Mouse (Mus musculus) kidney, adult 2 months (tissue): ENCODE measurements around the gene Fyn. TPM values are rescaled to one million over a fixed set of nuclear protein-coding genes. Genes with fewer than 3 reads are reported as not detected.

Experiments used
- DNase-seq: peaks from one replicate; pipeline ENCODE4 v3.0.0; 2021
- H3K27ac ChIP-seq: fragments of 200-500 bp; 2 replicates; pipeline ENCODE4 v1.5.1; 2012; ENCODE audit warnings: low read depth, low read length, control low read depth, inconsistent platforms; ENCODE audit not compliant: insufficient read depth
- H3K27me3 ChIP-seq: fragments of 200-500 bp; replicated peaks from 2 replicates; pipeline ENCODE4 v1.6.1; 2012; ENCODE audit warnings: mild to moderate bottlenecking, moderate library complexity, low read length, inconsistent platforms; ENCODE audit not compliant: control insufficient read depth, insufficient read depth
- H3K36me3 ChIP-seq: fragments of 200-500 bp; 2 replicates; pipeline ENCODE4 v1.6.1; 2012; ENCODE audit warnings: mild to moderate bottlenecking, moderate library complexity, low read length, inconsistent platforms; ENCODE audit not compliant: control insufficient read depth, insufficient read depth
- H3K4me1 ChIP-seq: fragments of 200-500 bp; 2 replicates; pipeline ENCODE4 v1.6.1; 2011; ENCODE audit warnings: low read length; ENCODE audit not compliant: control insufficient read depth, insufficient read depth
- H3K4me3 ChIP-seq: fragments of 200-500 bp; 2 replicates; pipeline ENCODE4 v1.5.1; 2011; ENCODE audit warnings: mild to moderate bottlenecking, low read depth, low read length, control low read depth; ENCODE audit not compliant: insufficient read depth
- CTCF ChIP-seq: fragments of 200-500 bp; conservative IDR thresholded peaks from 2 replicates; pipeline ENCODE4 v1.5.1; 2011; ENCODE audit warnings: low read depth, mild to moderate bottlenecking, control low read depth, low read length, moderate library complexity, mixed read lengths; ENCODE audit not compliant: insufficient read depth, insufficient read length
- POLR2A ChIP-seq: fragments of 200-500 bp; IDR thresholded peaks from one replicate; pipeline ENCODE4 v1.6.1; 2011; ENCODE audit warnings: low read depth, low read length, control low read depth
- WGBS: fragments of 180-500 bp; shearing (Covaris S2); methylation state at CpG from one replicate; pipeline ENCODE4 v1.1.7; 2018; 5-methylcytosine and 5-hydroxymethylcytosine counted together
- polyA plus RNA-seq: library from polyadenylated mRNA; depleted of rRNA; stranded (reverse); fragments of >200 nt; gene quantifications from 2 replicates; pipeline ENCODE4 v1.2.3, GENCODE M21; 2012

The Fyn gene
- polyA plus RNA-seq, 1 experiment, result 12.9 TPM

- no peaks in the 10 kb centered on the region for H3K27me3 ChIP-seq
These were observed 32.8 kb upstream of the Fyn start for GRCm38 (mm10) chr10:39335880-39336279.

GRCm38 (mm10) chr10:39339189-39339968, 29.3 kb upstream of the Fyn start:
- no peak for DNase-seq
- Histone ChIP-seq H3K4me1 (no peaks in the 10 kb centered on the region), H3K27me3 (no peaks in the 10 kb centered on the region), H3K4me3 (no peak overlapping the region), H3K36me3 (no peaks in the 10 kb centered on the region), H3K27ac (no peak overlapping the region)
- no peak for TF ChIP-seq CTCF
- no peak for TF ChIP-seq POLR2A
- 63% methylated on average over 2 of the region's 2 CpGs for WGBS

More at GRCm38 (mm10) chr10:39335880-39336279, 32.8 kb upstream of the Fyn start:
- Histone ChIP-seq H3K36me3 (no peaks in the 10 kb centered on the region), H3K4me1 (no peaks in the 10 kb centered on the region), H3K4me3 (no peak overlapping the region), H3K27ac (no peak overlapping the region)
- TF ChIP-seq CTCF (no peak), POLR2A (no peak)
- DNase-seq, result no peak

GRCm38 (mm10) chr10:39339969-39340236, 28.8 kb upstream of the Fyn start:
- H3K4me1 ChIP-seq, result no peaks in the 10 kb centered on the region
- no peaks in the 10 kb centered on the region for H3K36me3 ChIP-seq
- no peaks in the 10 kb centered on the region for H3K27me3 ChIP-seq
- H3K4me3 ChIP-seq, result no peak overlapping the region
- no peak for DNase-seq
- H3K27ac ChIP-seq, result no peak overlapping the region
- TF ChIP-seq CTCF (no peak), POLR2A (no peak)
- 86% methylated on average over 2 of the region's 2 CpGs for WGBS

GRCm38 (mm10) chr10:39343551-39343950, 25.1 kb upstream of the Fyn start:
- TF ChIP-seq CTCF (no peak), POLR2A (no peak)

GRCm38 (mm10) chr10:39345921-39346320, 22.7 kb upstream of the Fyn start:
- no peaks in the 10 kb centered on the region for H3K27me3 ChIP-seq
- no peak overlapping the region for H3K4me3 ChIP-seq
- no peaks in the 10 kb centered on the region for H3K36me3 ChIP-seq
- no peak for DNase-seq
- TF ChIP-seq CTCF (no peak), POLR2A (no peak)
- H3K27ac ChIP-seq, result no peak overlapping the region
- 63% methylated on average over 1 of the region's 1 CpGs for WGBS
- H3K4me1 ChIP-seq, result no peaks in the 10 kb centered on the region

More at GRCm38 (mm10) chr10:39343551-39343950, 25.1 kb upstream of the Fyn start:
- no peak overlapping the region for H3K27ac ChIP-seq
- no peak for DNase-seq
- H3K36me3 ChIP-seq, result no peaks in the 10 kb centered on the region
- H3K4me1 ChIP-seq, result no peaks in the 10 kb centered on the region
- H3K4me3 ChIP-seq, result no peak overlapping the region
- 88% methylated on average over 1 of the region's 1 CpGs for WGBS
- no peaks in the 10 kb centered on the region for H3K27me3 ChIP-seq

GRCm38 (mm10) chr10:39349781-39350364, 18.8 kb upstream of the Fyn start:
- H3K36me3 ChIP-seq, result no peaks in the 10 kb centered on the region
- 97% methylated on average over 14 of the region's 14 CpGs for WGBS
- no peak overlapping the region for H3K4me3 ChIP-seq
- TF ChIP-seq CTCF (no peak), POLR2A (no peak)
- H3K4me1 ChIP-seq, result no peaks in the 10 kb centered on the region
- no peak for DNase-seq
- no peak overlapping the region for H3K27ac ChIP-seq
- H3K27me3 ChIP-seq, result no peaks in the 10 kb centered on the region

GRCm38 (mm10) chr10:39364196-39364595, 4.5 kb upstream of the Fyn start:
- no peak for TF ChIP-seq POLR2A
- 82% methylated on average over 4 of the region's 4 CpGs for WGBS
- DNase-seq, result no peak
- no peaks in the 10 kb centered on the region; the same call in 1 of the 2 replicates for H3K27me3 ChIP-seq
- H3K4me1 ChIP-seq, result no peaks in the 10 kb centered on the region
- H3K36me3 ChIP-seq, result no peaks in the 10 kb centered on the region
- H3K27ac ChIP-seq, result no peak overlapping the region
- H3K4me3 ChIP-seq, result no peak overlapping the region
